Mouse (Mus musculus): ENCODE measurements around the gene Nckap1l.

DNA sequence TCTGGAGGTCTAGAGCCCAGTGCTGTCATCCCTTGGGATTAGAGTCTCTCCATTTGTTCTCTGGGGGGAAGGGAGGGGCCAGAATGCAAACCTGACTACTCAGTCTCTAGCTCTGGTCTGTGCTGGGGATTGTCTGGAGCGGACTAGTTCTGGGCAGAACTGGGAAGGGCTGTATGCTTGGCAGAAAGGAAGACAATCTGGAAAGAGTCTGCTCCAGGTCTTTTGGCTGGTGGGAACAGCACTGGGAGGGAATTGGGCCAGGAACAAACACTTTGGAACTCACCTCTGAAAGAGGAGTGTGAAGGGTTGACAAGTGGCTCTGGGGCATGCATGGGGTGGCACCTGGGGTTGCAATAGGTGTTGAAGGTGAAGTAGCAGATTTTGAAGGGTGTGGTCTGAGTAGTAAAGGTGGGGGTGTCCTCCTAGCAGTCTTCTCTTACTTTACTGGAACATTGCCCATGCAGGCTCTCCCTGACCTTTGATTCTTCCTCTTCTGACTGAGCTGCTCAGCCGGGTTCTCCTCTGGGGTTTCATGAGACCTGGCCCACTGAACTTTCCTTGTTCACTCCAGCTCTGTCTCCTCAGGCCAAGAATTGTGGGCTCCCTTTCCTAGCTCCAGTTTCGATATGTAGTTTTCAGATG is 69.0 kb downstream of the Nckap1l start:
- no peak for TF ChIP-seq CTCF (IDR thresholded peaks at IDR 0.05; ENCODE audit: insufficient read depth, low read depth, low read length)
- TF ChIP-seq POLR2A (IDR thresholded peaks at IDR 0.05; ENCODE audit: insufficient read depth, low read depth, low read length): no peak
